Mouse (Mus musculus) lung, adult 2 months (tissue): ENCODE results near the gene Rnf138rt1. TPM values are rescaled to one million over a fixed set of nuclear protein-coding genes. Genes with fewer than 3 reads are reported as not detected.

Experiments
- DNase-seq: peaks from one replicate; pipeline ENCODE4 v3.0.0; 2022
- H3K4me1 ChIP-seq: fragments of 200-500 bp; 2 replicates; pipeline ENCODE4 v1.6.1; 2011; ENCODE audit warnings: low read length; ENCODE audit not compliant: control insufficient read depth, insufficient read depth
- H3K4me3 ChIP-seq: fragments of 200-500 bp; replicated peaks from 2 replicates; pipeline ENCODE3; 2011; ENCODE audit warnings: low read depth, mild to moderate bottlenecking, control low read depth, low read length; ENCODE audit errors: extremely low read depth
- CTCF ChIP-seq: fragments of 200-500 bp; IDR thresholded peaks from 2 replicates; pipeline ENCODE4 v1.5.1; 2011; ENCODE audit warnings: mild to moderate bottlenecking, low read length, control low read depth; ENCODE audit not compliant: insufficient read depth
- POLR2A ChIP-seq: fragments of 200-500 bp; IDR thresholded peaks from 2 replicates; pipeline ENCODE4 v1.6.1; 2011; ENCODE audit warnings: low read depth, mild to moderate bottlenecking, control low read depth, low read length, borderline replicate concordance; ENCODE audit errors: extremely low read depth
- WGBS: fragments of 180-500 bp; shearing (Covaris S2); methylation state at CpG from one replicate; pipeline ENCODE4 v1.1.7; 2018; 5-methylcytosine and 5-hydroxymethylcytosine counted together
- polyA plus RNA-seq: library from polyadenylated mRNA; depleted of rRNA; stranded (reverse); fragments of >200 nt; gene quantifications from 2 replicates; pipeline ENCODE4 v1.2.3, GENCODE M21; 2012; rRNA removed

Rnf138rt1 gene
- 0.22 and 0.26 TPM in 2 replicates for polyA plus RNA-seq

GRCm38 (mm10) chrX:163760617-163761434, at the start of gene Rnf138rt1:
Gene Rnf138rt1 (minus strand): TSS chrX:163761329.
- WGBS, result 37% methylated on average over 42 of the region's 42 CpGs
- no peak within 1 kb of the TSS for H3K4me3 ChIP-seq
- TF ChIP-seq CTCF (no peak), POLR2A (no peak)
- H3K4me1 ChIP-seq, result no peaks in the 10 kb centered on the region
- DNase-seq, result no peak

GRCm38 (mm10) chrX:163807270-163807669, 46.1 kb upstream of the Rnf138rt1 start:
- Histone ChIP-seq H3K4me3 (no peak overlapping the region), H3K4me1 (no peaks in the 10 kb centered on the region)
- no peak for TF ChIP-seq CTCF
- no peak for TF ChIP-seq POLR2A
- 71% methylated on average over 1 of the region's 1 CpGs for WGBS
- no peak for DNase-seq

- H3K4me3 ChIP-seq, result no peak overlapping the region
- no peak for DNase-seq
- TF ChIP-seq POLR2A (no peak), CTCF (no peak)
- 33% methylated on average over 3 of the region's 3 CpGs for WGBS
- H3K4me1 ChIP-seq, result no peaks in the 10 kb centered on the region
Observed at GRCm38 (mm10) chrX:163766290-163766689, 5.2 kb upstream of the Rnf138rt1 start.

- no peak for TF ChIP-seq CTCF
- no peak for TF ChIP-seq POLR2A
- no peak overlapping the region for H3K4me3 ChIP-seq
- WGBS, result 42% methylated on average over 10 of the region's 10 CpGs
Observed at GRCm38 (mm10) chrX:163761435-163761828, 303 bp upstream of the Rnf138rt1 start.

GRCm38 (mm10) chrX:163745996-163746395, 15.1 kb downstream of the Rnf138rt1 start:
- H3K4me3 ChIP-seq, result no peak overlapping the region
- TF ChIP-seq CTCF (no peak), POLR2A (no peak)
- 80% methylated on average over 6 of the region's 6 CpGs for WGBS
- DNase-seq, result no peak
- H3K4me1 ChIP-seq, result no peaks in the 10 kb centered on the region

More at GRCm38 (mm10) chrX:163761435-163761828, 303 bp upstream of the Rnf138rt1 start:
- H3K4me1 ChIP-seq, result no peaks in the 10 kb centered on the region
- no peak for DNase-seq

GRCm38 (mm10) chrX:163743896-163744295, 17.2 kb downstream of the Rnf138rt1 start:
- H3K4me1 ChIP-seq, result no peaks in the 10 kb centered on the region
- no peak overlapping the region for H3K4me3 ChIP-seq
- DNase-seq, result no peak
- 80% methylated on average over 2 of the region's 2 CpGs for WGBS
- TF ChIP-seq POLR2A, result no peak
- TF ChIP-seq CTCF, result no peak

GRCm38 (mm10) chrX:163738904-163739303, 22.2 kb downstream of the Rnf138rt1 start:
- no peaks in the 10 kb centered on the region for H3K4me1 ChIP-seq
- no peak overlapping the region for H3K4me3 ChIP-seq
- TF ChIP-seq POLR2A, result no peak
- no peak for TF ChIP-seq CTCF
- WGBS, result 26% methylated on average over 1 of the region's 1 CpGs
- DNase-seq, result no peak

- 98% methylated on average over 1 of the region's 1 CpGs for WGBS
- H3K4me3 ChIP-seq, result no peak overlapping the region
- no peak for DNase-seq
- no peaks in the 10 kb centered on the region for H3K4me1 ChIP-seq
- no peak for TF ChIP-seq CTCF
- no peak for TF ChIP-seq POLR2A
Observed at GRCm38 (mm10) chrX:163734145-163734544, 27.0 kb downstream of the Rnf138rt1 start.

- DNase-seq, result no peak
- H3K4me1 ChIP-seq, result no peaks in the 10 kb centered on the region
- no peak overlapping the region for H3K4me3 ChIP-seq
- TF ChIP-seq CTCF, result no peak
- TF ChIP-seq POLR2A, result no peak
Observed at GRCm38 (mm10) chrX:163723630-163724029, 37.5 kb downstream of the Rnf138rt1 start.

GRCm38 (mm10) chrX:163722785-163723577, 38.1 kb downstream of the Rnf138rt1 start:
- TF ChIP-seq CTCF (no peak), POLR2A (no peak)
- DNase-seq, result no peak
- no peak overlapping the region for H3K4me3 ChIP-seq
- WGBS, result 59% methylated on average over 12 of the region's 12 CpGs
- no peaks in the 10 kb centered on the region for H3K4me1 ChIP-seq
